Mouse (Mus musculus) G1E (cell line): Measurements from ENCODE around the gene Ube2d2b. TPM values are rescaled to one million over a fixed set of nuclear protein-coding genes. Genes with fewer than 3 reads are reported as not detected.

Source experiments
- ATAC-seq: 2 replicates; pipeline ENCODE4 v1.8.0; 2016; ENCODE audit warnings: mild to moderate bottlenecking; ENCODE audit not compliant: insufficient number of reproducible peaks, poor library complexity, low FRiP score, severe bottlenecking; ENCODE audit errors: extremely low read depth
- DNase-seq: peaks from one replicate; pipeline ENCODE4 v3.0.0; 2012; ENCODE audit warnings: low spot score
- H3K27me3 ChIP-seq: 2 replicates; pipeline ENCODE4 v1.6.1; 2012; ENCODE audit warnings: mild to moderate bottlenecking, low read length, inconsistent platforms; ENCODE audit not compliant: insufficient read depth
- H3K36me3 ChIP-seq: replicated peaks from 2 replicates; pipeline ENCODE3; 2012; ENCODE audit warnings: mild to moderate bottlenecking, inconsistent platforms
- H3K4me1 ChIP-seq: 2 replicates; pipeline ENCODE4 v1.6.1; 2012; ENCODE audit warnings: low read depth, low read length, inconsistent platforms, mixed read lengths; ENCODE audit not compliant: insufficient read depth
- H3K4me3 ChIP-seq: 2 replicates; pipeline ENCODE4 v1.5.1; 2012; ENCODE audit warnings: low read depth, mild to moderate bottlenecking, inconsistent platforms, low read length, moderate library complexity, mixed read lengths
- H3K9me3 ChIP-seq: replicated peaks from 2 replicates; pipeline ENCODE4 v1.6.1; 2012; ENCODE audit warnings: inconsistent platforms
- CTCF ChIP-seq: IDR thresholded peaks from 2 replicates; pipeline ENCODE4 v1.5.1; 2012; ENCODE audit warnings: low read depth, low read length, inconsistent platforms, mixed read lengths
- GATA1 ChIP-seq: IDR thresholded peaks from 2 replicates; pipeline ENCODE4 v1.6.1; 2012; ENCODE audit warnings: borderline replicate concordance, low read length, inconsistent platforms, mixed read lengths
- GATA2 ChIP-seq: IDR thresholded peaks from 2 replicates; pipeline ENCODE4 v1.6.1; 2012; ENCODE audit warnings: low read depth, low read length, inconsistent platforms, borderline replicate concordance
- POLR2AphosphoS5 ChIP-seq: IDR thresholded peaks from 2 replicates; pipeline ENCODE4 v1.6.1; 2012; ENCODE audit warnings: low read depth, low read length, inconsistent platforms; ENCODE audit not compliant: insufficient replicate concordance
- TAL1 ChIP-seq: conservative IDR thresholded peaks from 2 replicates; pipeline ENCODE4 v1.6.1; 2012; ENCODE audit warnings: low read depth, low read length, inconsistent platforms, mixed read lengths
- polyA plus RNA-seq: library from polyadenylated mRNA; stranded (reverse); fragments of >175 nt; gene quantifications from 2 replicates; pipeline ENCODE4 v1.2.3, GENCODE M21; 2012
- total RNA-seq, 2 experiments: library from RNA; stranded (forward) in 1 of 2; stranded (reverse) in 1 of 2; fragments of 200-1000 nt in 1 of 2; fragments of >200 nt in 1 of 2; fragmentation: Nextera tagmentation in 1 of 2; gene quantifications; 2 replicates each; pipeline ENCODE4 v1.2.3; 2014 to 2017

The Ube2d2b gene
- total and polyA plus RNA-seq, 3 experiments, result 0.05 TPM; not detected in 2

GRCm38 (mm10) chr5:107873886-107874302 is 44.0 kb downstream of the Ube2d2b start:
- peak; percentile 34 for DNase-seq
- H3K4me1 ChIP-seq, result peaks cover 56% of the 10 kb centered on the region
- peak overlapping the region; percentile 53; the same call in 1 of the 2 replicates for H3K4me3 ChIP-seq
- H3K36me3 ChIP-seq, result peaks cover 10% of the 10 kb centered on the region
- TF ChIP-seq TAL1, result peak; percentile 88
- no peak for TF ChIP-seq POLR2AphosphoS5
- H3K9me3 ChIP-seq, result no peaks in the 10 kb centered on the region
- no peaks in the 10 kb centered on the region for H3K27me3 ChIP-seq
- ATAC-seq, result peak; percentile 76

GRCm38 (mm10) chr5:107874561-107875260 is 44.8 kb downstream of the Ube2d2b start, which contains the start of gene Evi5:
Evi5 (minus strand) TSS chr5:107875107.
- peaks cover 10% of the 10 kb centered on the region for H3K36me3 ChIP-seq
- peak within 1 kb of the TSS; percentile 53; the same call in 1 of the 2 replicates for H3K4me3 ChIP-seq
- no peak for TF ChIP-seq CTCF
- no peak for TF ChIP-seq TAL1
- TF ChIP-seq GATA2, result no peak
- no peak for TF ChIP-seq POLR2AphosphoS5
- no peak for TF ChIP-seq GATA1
- no peaks in the 10 kb centered on the region for H3K9me3 ChIP-seq
- peak; percentile 60 for DNase-seq
- ATAC-seq, result peak; percentile 37; the same call in 1 of the 2 replicates
- peaks cover 50% of the 10 kb centered on the region for H3K4me1 ChIP-seq
- H3K27me3 ChIP-seq, result no peaks in the 10 kb centered on the region

GRCm38 (mm10) chr5:107875261-107875611 is 45.3 kb downstream of the Ube2d2b start:
- Histone ChIP-seq H3K36me3 (peaks cover 10% of the 10 kb centered on the region), H3K4me3 (no peak overlapping the region), H3K9me3 (no peaks in the 10 kb centered on the region), H3K4me1 (peaks cover 45% of the 10 kb centered on the region), H3K27me3 (no peaks in the 10 kb centered on the region)
- no peak for ATAC-seq
- DNase-seq, result no peak
- no peak for TF ChIP-seq GATA2
- no peak for TF ChIP-seq TAL1
- TF ChIP-seq CTCF, result no peak
- no peak for TF ChIP-seq GATA1
- TF ChIP-seq POLR2AphosphoS5, result no peak

GRCm38 (mm10) chr5:107877053-107877452 is 47.2 kb downstream of the Ube2d2b start:
- ATAC-seq (no peak), DNase-seq (no peak)

GRCm38 (mm10) chr5:107880710-107881109 is 50.8 kb downstream of the Ube2d2b start:
- Histone ChIP-seq H3K9me3 (no peaks in the 10 kb centered on the region), H3K36me3 (no peaks in the 10 kb centered on the region), H3K27me3 (no peaks in the 10 kb centered on the region), H3K4me3 (no peak overlapping the region), H3K4me1 (peaks cover 12% of the 10 kb centered on the region)
- no peak for TF ChIP-seq CTCF
- no peak for TF ChIP-seq GATA2
- no peak for TF ChIP-seq TAL1
- no peak for TF ChIP-seq POLR2AphosphoS5
- no peak for TF ChIP-seq GATA1
- DNase-seq (no peak), ATAC-seq (no peak)

More at GRCm38 (mm10) chr5:107877053-107877452, 47.2 kb downstream of the Ube2d2b start:
- H3K9me3 ChIP-seq, result no peaks in the 10 kb centered on the region
- H3K4me3 ChIP-seq, result no peak overlapping the region
- no peaks in the 10 kb centered on the region for H3K27me3 ChIP-seq
- H3K36me3 ChIP-seq, result peaks cover 5% of the 10 kb centered on the region
- H3K4me1 ChIP-seq, result peaks cover 31% of the 10 kb centered on the region
- no peak for TF ChIP-seq GATA2
- TF ChIP-seq POLR2AphosphoS5, result no peak
- TF ChIP-seq CTCF, result no peak
- no peak for TF ChIP-seq GATA1
- no peak for TF ChIP-seq TAL1

Other genes with a start within 250 kb of the Ube2d2b start
- 29.0 and 42.8 TPM in 2 replicates for gene Rpap2, start 232.7 kb upstream of the Ube2d2b start, total RNA-seq (2014; fragmentation: Nextera tagmentation)
- 29.6 and 35.0 TPM in 2 replicates for gene Rpap2, start 232.7 kb upstream of the Ube2d2b start, total RNA-seq (2017)
- gene Rpap2, start 232.7 kb upstream of the Ube2d2b start, polyA plus RNA-seq, result 1.3 and 4.5 TPM in 2 replicates
- gene Glmn, start 232.2 kb upstream of the Ube2d2b start, total RNA-seq (2014; fragmentation: Nextera tagmentation), result 25.3 and 29.9 TPM in 2 replicates
- 14.9 and 20.0 TPM in 2 replicates for gene Glmn, start 232.2 kb upstream of the Ube2d2b start, total RNA-seq (2017)
- gene Glmn, start 232.2 kb upstream of the Ube2d2b start, polyA plus RNA-seq, result 0.50 and 0.87 TPM in 2 replicates
- not detected in 2 replicates for gene Gfi1, start 104.1 kb upstream of the Ube2d2b start, total RNA-seq (2014; fragmentation: Nextera tagmentation)
- gene Gfi1, start 104.1 kb upstream of the Ube2d2b start, total RNA-seq (2017), result 0.27 and 0.41 TPM in 2 replicates
- gene Gfi1, start 104.1 kb upstream of the Ube2d2b start, polyA plus RNA-seq, result 2.0 and 2.5 TPM in 2 replicates
- 58.1 and 94.2 TPM in 2 replicates for gene Evi5, start 45.0 kb downstream of the Ube2d2b start, total RNA-seq (2014; fragmentation: Nextera tagmentation)
- 26.1 and 36.4 TPM in 2 replicates for gene Evi5, start 45.0 kb downstream of the Ube2d2b start, total RNA-seq (2017)
- gene Evi5, start 45.0 kb downstream of the Ube2d2b start, polyA plus RNA-seq, result 3.3 and 3.8 TPM in 2 replicates
- 875 and 1,036 TPM in 2 replicates for gene Rpl5, start 70.4 kb downstream of the Ube2d2b start, total RNA-seq (2014; fragmentation: Nextera tagmentation)
- gene Rpl5, start 70.4 kb downstream of the Ube2d2b start, total RNA-seq (2017), result 329 and 387 TPM in 2 replicates
- 53.7 and 54.0 TPM in 2 replicates for gene Rpl5, start 70.4 kb downstream of the Ube2d2b start, polyA plus RNA-seq
- gene Fam69a, start 157.0 kb downstream of the Ube2d2b start, total RNA-seq (2014; fragmentation: Nextera tagmentation), result 52.3 and 54.3 TPM in 2 replicates
- gene Fam69a, start 157.0 kb downstream of the Ube2d2b start, total RNA-seq (2017), result 24.9 and 25.8 TPM in 2 replicates
- 1.8 and 2.3 TPM in 2 replicates for gene Fam69a, start 157.0 kb downstream of the Ube2d2b start, polyA plus RNA-seq
- gene Mtf2, start 235.6 kb downstream of the Ube2d2b start, total RNA-seq (2014; fragmentation: Nextera tagmentation), result 112 and 113 TPM in 2 replicates
- gene Mtf2, start 235.6 kb downstream of the Ube2d2b start, total RNA-seq (2017), result 74.6 and 95.1 TPM in 2 replicates
- gene Mtf2, start 235.6 kb downstream of the Ube2d2b start, polyA plus RNA-seq, result 18.5 and 26.6 TPM in 2 replicates